Mouse (Mus musculus) ES-Bruce4 (cell line): ENCODE data around the gene Fndc3b. TPM values are rescaled to one million over a fixed set of nuclear protein-coding genes. Genes with fewer than 3 reads are reported as not detected.

Experiments used
- H3K27ac ChIP-seq: 2 replicates; pipeline ENCODE4 v1.5.1; 2012; ENCODE audit warnings: low read length, inconsistent platforms; ENCODE audit not compliant: insufficient read depth
- H3K27me3 ChIP-seq: 2 replicates; pipeline ENCODE4 v1.6.1; 2012; ENCODE audit warnings: mild to moderate bottlenecking, low read length, inconsistent platforms; ENCODE audit not compliant: control insufficient read depth, poor library complexity, insufficient read depth, severe bottlenecking
- H3K36me3 ChIP-seq: 2 replicates; pipeline ENCODE4 v1.6.1; 2012; ENCODE audit warnings: inconsistent platforms, mild to moderate bottlenecking, low read length, moderate library complexity; ENCODE audit not compliant: control insufficient read depth, poor library complexity, insufficient read depth, severe bottlenecking
- H3K4me1 ChIP-seq: one replicate; pipeline ENCODE4 v1.8.1; 2011; ENCODE audit warnings: low read length; ENCODE audit not compliant: control insufficient read depth, insufficient read depth
- H3K4me3 ChIP-seq: 2 replicates; pipeline ENCODE4 v1.5.1; 2011; ENCODE audit warnings: low read depth, mild to moderate bottlenecking, low read length
- H3K9ac ChIP-seq: 2 replicates; pipeline ENCODE4 v1.6.1; 2012; ENCODE audit warnings: low read depth, mild to moderate bottlenecking, inconsistent platforms; ENCODE audit not compliant: poor library complexity, severe bottlenecking
- H3K9me3 ChIP-seq: replicated peaks from 2 replicates; pipeline ENCODE4 v1.6.1; 2012; ENCODE audit warnings: mild to moderate bottlenecking, low read length, inconsistent platforms; ENCODE audit not compliant: control insufficient read depth, poor library complexity, insufficient read depth, severe bottlenecking
- CTCF ChIP-seq: IDR thresholded peaks from one replicate; pipeline ENCODE4 v1.8.1; 2011; ENCODE audit warnings: low read depth, low read length
- EP300 ChIP-seq: IDR thresholded peaks from 2 replicates; pipeline ENCODE4 v1.6.1; 2011; ENCODE audit warnings: low read depth, low read length; ENCODE audit not compliant: insufficient read depth
- POLR2A ChIP-seq: IDR thresholded peaks from one replicate; pipeline ENCODE4 v1.8.1; 2011; ENCODE audit warnings: low read length; ENCODE audit not compliant: insufficient read depth
- polyA plus RNA-seq: library from polyadenylated mRNA; stranded (reverse); fragments of >200 nt; gene quantifications from 2 replicates; pipeline ENCODE4 v1.2.4, GENCODE M21; 2011; ENCODE audit warnings: low read depth; ENCODE audit not compliant: missing spikeins, insufficient read depth, insufficient read length

Fndc3b gene
- polyA plus RNA-seq, 1 experiment, result 36.7 TPM

DNA sequence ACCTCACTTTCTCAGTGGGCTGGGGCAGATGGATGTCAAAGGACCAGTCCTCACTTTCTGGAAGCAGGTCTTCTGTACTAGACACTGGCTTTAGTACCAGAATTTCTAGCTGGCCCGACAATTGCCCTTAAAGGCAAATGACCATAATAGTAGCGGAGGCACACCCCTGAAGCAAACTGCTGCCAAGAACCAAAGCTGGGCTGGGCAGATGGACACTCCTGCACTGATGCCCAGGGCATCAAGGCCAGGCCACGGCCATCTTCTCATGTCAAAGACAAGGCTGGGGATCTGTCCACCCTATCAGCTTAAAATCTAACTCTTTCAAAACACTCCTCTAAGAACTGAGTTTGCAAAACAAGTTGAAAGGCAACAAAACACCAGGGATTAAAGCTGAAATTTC lies 148.6 kb downstream of the Fndc3b start:
- no peaks in the 10 kb centered on the region for H3K27me3 ChIP-seq
- no peak overlapping the region for H3K27ac ChIP-seq
- no peaks in the 10 kb centered on the region for H3K36me3 ChIP-seq
- no peak for TF ChIP-seq EP300
- TF ChIP-seq CTCF, result no peak
- TF ChIP-seq POLR2A, result no peak
- no peaks in the 10 kb centered on the region for H3K9me3 ChIP-seq
- H3K4me3 ChIP-seq, result no peak overlapping the region
- no peak overlapping the region for H3K9ac ChIP-seq
- no peaks in the 10 kb centered on the region for H3K4me1 ChIP-seq

DNA sequence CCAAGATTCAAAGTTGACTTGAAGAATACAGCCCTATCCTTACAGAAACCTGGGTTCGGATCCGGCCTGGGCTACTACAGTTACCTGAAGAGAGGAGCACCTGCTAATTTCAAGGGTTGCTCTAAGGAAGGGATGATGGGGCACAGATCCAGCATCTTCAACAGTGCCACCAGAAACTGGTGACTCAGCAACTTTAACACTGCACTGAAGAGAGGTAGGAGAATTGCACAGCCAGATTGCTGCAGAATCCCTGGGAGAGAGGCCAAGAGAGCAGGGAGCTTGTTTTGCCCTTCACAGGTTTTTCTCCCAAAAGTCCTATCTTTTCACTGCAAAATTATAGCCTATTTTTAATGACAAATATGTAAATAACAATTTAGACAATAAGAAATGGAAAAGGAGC lies 149.2 kb downstream of the Fndc3b start:
- Histone ChIP-seq H3K27me3 (no peaks in the 10 kb centered on the region), H3K9me3 (no peaks in the 10 kb centered on the region), H3K9ac (no peak overlapping the region), H3K27ac (no peak overlapping the region), H3K4me3 (no peak overlapping the region), H3K4me1 (no peaks in the 10 kb centered on the region), H3K36me3 (no peaks in the 10 kb centered on the region)
- TF ChIP-seq EP300, result no peak
- TF ChIP-seq CTCF, result no peak
- TF ChIP-seq POLR2A, result no peak

DNA sequence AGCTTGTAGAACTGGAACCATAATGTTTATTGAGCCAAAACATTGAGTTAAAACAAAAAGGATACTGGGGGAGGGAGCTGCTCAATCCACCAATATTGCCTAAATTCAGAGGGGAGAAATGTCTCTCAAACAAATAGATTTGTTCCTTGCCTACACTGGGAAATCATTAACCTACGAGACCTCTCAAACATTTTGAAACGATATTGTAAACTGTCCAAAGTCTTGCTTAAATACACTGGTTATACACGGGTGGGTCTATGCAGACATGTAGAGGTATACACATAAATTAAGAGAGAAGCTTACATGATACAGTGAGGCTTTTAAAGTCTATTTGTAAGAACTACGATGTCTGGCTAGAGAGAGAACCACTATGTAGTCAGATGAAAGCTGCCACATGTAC lies 151.8 kb downstream of the Fndc3b start:
- TF ChIP-seq EP300 (no peak), CTCF (no peak), POLR2A (no peak)
- no peaks in the 10 kb centered on the region for H3K4me1 ChIP-seq
- no peak overlapping the region for H3K9ac ChIP-seq
- H3K27me3 ChIP-seq, result no peaks in the 10 kb centered on the region
- H3K4me3 ChIP-seq, result no peak overlapping the region
- no peak overlapping the region for H3K27ac ChIP-seq
- H3K9me3 ChIP-seq, result no peaks in the 10 kb centered on the region
- no peaks in the 10 kb centered on the region for H3K36me3 ChIP-seq

DNA sequence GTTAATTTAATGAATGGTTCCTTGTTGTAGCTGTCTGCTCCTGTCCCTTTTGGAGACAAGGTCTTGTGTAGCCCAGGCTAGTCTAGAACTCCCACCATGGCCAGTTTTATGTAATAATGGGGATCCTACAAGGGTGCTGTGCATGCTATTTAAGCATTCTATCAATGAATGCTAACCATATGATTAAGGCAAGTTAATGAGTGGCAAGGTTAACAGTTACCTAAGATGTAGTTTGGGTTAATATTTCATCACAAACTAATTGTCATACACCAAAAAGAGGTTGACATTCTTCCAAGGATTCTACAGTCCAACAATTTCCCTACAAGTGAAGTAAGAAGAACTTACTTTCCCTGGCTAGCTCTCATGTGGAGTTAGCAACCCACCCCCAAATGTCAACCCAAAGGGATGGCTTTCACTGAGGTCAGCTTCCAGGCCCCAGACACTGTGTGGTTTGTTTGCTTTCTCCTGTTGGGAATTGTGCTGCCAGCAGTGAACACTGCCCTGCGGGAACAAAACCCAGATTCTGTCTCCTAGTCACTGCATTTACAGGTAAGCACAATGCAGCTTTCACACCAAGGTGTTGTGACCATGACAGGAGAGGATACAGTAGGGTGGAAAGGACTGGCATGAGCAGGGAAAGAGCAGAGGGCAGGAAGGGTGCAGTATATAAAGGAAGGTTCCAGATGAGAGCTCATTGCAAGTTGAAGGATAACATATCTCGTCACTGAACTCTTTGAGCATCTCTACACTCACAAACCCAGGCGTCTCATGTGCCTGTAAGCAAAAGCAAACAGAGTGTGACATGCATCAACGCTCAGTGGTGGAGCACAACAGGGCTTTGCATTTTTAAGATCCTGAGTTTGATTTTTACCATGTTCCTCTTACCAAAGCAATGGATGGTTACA lies 153.8 kb downstream of the Fndc3b start:
- no peaks in the 10 kb centered on the region for H3K27me3 ChIP-seq
- TF ChIP-seq EP300, result no peak
- no peak for TF ChIP-seq POLR2A
- no peak for TF ChIP-seq CTCF
- H3K9ac ChIP-seq, result no peak overlapping the region
- no peak overlapping the region for H3K27ac ChIP-seq
- no peaks in the 10 kb centered on the region for H3K36me3 ChIP-seq
- no peaks in the 10 kb centered on the region for H3K9me3 ChIP-seq
- no peaks in the 10 kb centered on the region for H3K4me1 ChIP-seq
- no peak overlapping the region for H3K4me3 ChIP-seq

DNA sequence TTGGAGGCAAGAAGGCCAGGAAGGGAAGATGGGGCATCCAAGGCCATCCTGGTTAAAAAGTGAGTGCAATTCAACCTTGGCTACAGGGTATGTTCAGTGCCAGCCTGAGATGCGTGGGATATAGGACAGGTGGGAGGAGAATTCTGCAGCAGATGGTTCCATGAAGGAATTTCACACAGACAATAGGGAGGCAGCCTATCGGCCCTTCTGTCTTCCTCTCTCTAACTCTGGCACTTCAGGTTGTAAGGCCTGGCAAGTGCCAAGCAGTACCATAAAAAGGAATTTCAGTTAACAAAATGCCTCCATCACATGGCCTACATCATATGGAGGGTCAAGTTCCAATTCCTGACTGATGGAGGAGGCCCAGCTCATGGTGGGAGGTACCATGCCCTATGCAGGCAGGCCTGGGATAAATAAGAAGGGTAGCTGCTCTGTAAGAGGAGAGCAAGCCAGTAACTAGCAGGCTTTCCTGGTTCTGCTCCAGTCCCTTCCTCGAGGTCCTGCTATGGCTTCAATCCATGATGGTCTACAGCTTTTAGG lies 155.6 kb downstream of the Fndc3b start:
- H3K4me1 ChIP-seq, result no peaks in the 10 kb centered on the region

DNA sequence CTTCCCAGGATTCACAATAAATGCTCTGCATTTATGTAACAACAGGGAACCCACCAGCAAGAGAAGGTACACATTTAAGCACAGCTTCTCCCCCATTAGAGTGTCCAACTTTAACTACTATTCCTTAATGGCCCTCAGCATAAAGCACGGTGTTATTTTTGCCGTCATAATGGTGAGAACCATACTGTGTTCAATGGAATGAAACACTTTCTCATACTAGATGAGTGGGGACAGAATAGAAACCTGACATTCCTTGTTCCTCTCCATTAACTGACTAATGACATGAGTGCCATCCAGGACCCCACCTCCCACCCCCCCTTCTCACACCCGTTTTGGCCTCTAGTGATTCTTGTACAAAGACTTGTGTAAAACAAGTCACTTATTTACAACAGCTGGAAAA lies 156.8 kb downstream of the Fndc3b start:
- TF ChIP-seq EP300 (no peak), POLR2A (no peak), CTCF (no peak)
- Histone ChIP-seq H3K4me3 (no peak overlapping the region), H3K27me3 (no peaks in the 10 kb centered on the region), H3K4me1 (no peaks in the 10 kb centered on the region), H3K9ac (no peak overlapping the region), H3K9me3 (no peaks in the 10 kb centered on the region), H3K27ac (no peak overlapping the region), H3K36me3 (no peaks in the 10 kb centered on the region)

More for the DNA sequence above, 155.6 kb downstream of the Fndc3b start:
- H3K4me3 ChIP-seq, result no peak overlapping the region
- H3K36me3 ChIP-seq, result no peaks in the 10 kb centered on the region
- H3K27ac ChIP-seq, result no peak overlapping the region
- no peaks in the 10 kb centered on the region for H3K27me3 ChIP-seq
- TF ChIP-seq POLR2A (no peak), EP300 (no peak), CTCF (no peak)
- no peak overlapping the region for H3K9ac ChIP-seq
- H3K9me3 ChIP-seq, result no peaks in the 10 kb centered on the region
